Mouse (Mus musculus) myocyte (in vitro differentiated cells): Measurements from ENCODE around the gene Ceacam16. TPM values are rescaled to one million over a fixed set of nuclear protein-coding genes. Genes with fewer than 3 reads are reported as not detected.
A peak's percentile ranks its signal among the peaks of the same experiment; 100 is the strongest.

ENCODE experiments used
- H3K27me3 ChIP-seq: one replicate; pipeline ENCODE4 v1.6.1; 2011; ENCODE audit not compliant: control insufficient read depth, insufficient read depth, insufficient read length
- H3K36me3 ChIP-seq: one replicate; pipeline ENCODE4 v1.6.1; 2011; ENCODE audit not compliant: control insufficient read depth, insufficient read depth
- H3K4me2 ChIP-seq: one replicate; pipeline ENCODE4 v1.6.1; 2011; ENCODE audit warnings: low read depth, control low read depth
- H3K4me3 ChIP-seq: one replicate; pipeline ENCODE4 v1.5.1; 2011; ENCODE audit warnings: mild to moderate bottlenecking, control low read depth, moderate library complexity
- H3K79me2 ChIP-seq: one replicate; pipeline ENCODE4 v1.6.1; 2011; ENCODE audit not compliant: control insufficient read depth, insufficient read depth
- H3ac ChIP-seq: one replicate; pipeline ENCODE4 v1.6.1; 2011; ENCODE audit not compliant: control insufficient read depth, insufficient read length
- CEBPB ChIP-seq: IDR thresholded peaks from 2 replicates; pipeline ENCODE4 v1.6.1; 2011; ENCODE audit warnings: mild to moderate bottlenecking, moderate library complexity; ENCODE audit not compliant: poor library complexity, insufficient read depth, severe bottlenecking
- E2F4 ChIP-seq: IDR thresholded peaks from one replicate; pipeline ENCODE4 v1.6.1; 2011; ENCODE audit warnings: mild to moderate bottlenecking, control low read depth, moderate library complexity; ENCODE audit not compliant: insufficient read depth
- MAX ChIP-seq: IDR thresholded peaks from one replicate; pipeline ENCODE4 v1.6.1; 2011; ENCODE audit warnings: low read depth, mild to moderate bottlenecking, control low read depth
- MYOD1 ChIP-seq, 3 experiments: IDR thresholded peaks; one replicate each; pipeline ENCODE4 v1.6.1; 2011; ENCODE audit warnings: control low read depth in 2 of 3, low read depth in 2 of 3, mild to moderate bottlenecking in 2 of 3, moderate library complexity in 1 of 3; ENCODE audit not compliant: insufficient read length in 2 of 3, control insufficient read depth in 1 of 3
- MYOG ChIP-seq, 3 experiments: IDR thresholded peaks; one replicate each; pipeline ENCODE4 v1.6.1; 2011; ENCODE audit warnings: control low read depth in 2 of 3, low read depth in 2 of 3, mild to moderate bottlenecking in 2 of 3; ENCODE audit not compliant: insufficient read length in 2 of 3, control insufficient read depth in 1 of 3, insufficient read depth in 1 of 3
- POLR2A ChIP-seq: IDR thresholded peaks from one replicate; pipeline ENCODE4 v1.6.1; 2011; ENCODE audit warnings: low read depth, mild to moderate bottlenecking, control low read depth, moderate library complexity; ENCODE audit not compliant: insufficient read length
- POLR2AphosphoS2 ChIP-seq: IDR thresholded peaks from one replicate; pipeline ENCODE4 v1.6.1; 2011; ENCODE audit warnings: low read depth, control low read depth; ENCODE audit not compliant: insufficient read length
- REST ChIP-seq: IDR thresholded peaks from one replicate; pipeline ENCODE4 v1.6.1; 2011; ENCODE audit warnings: mild to moderate bottlenecking, control low read depth, moderate library complexity; ENCODE audit not compliant: insufficient read depth, insufficient read length
- SRF ChIP-seq: IDR thresholded peaks from one replicate; pipeline ENCODE4 v1.6.1; 2011; ENCODE audit warnings: low read depth; ENCODE audit not compliant: control insufficient read depth, insufficient read length
- TCF12 ChIP-seq: IDR thresholded peaks from one replicate; pipeline ENCODE4 v1.6.1; 2011; ENCODE audit warnings: mild to moderate bottlenecking, control low read depth; ENCODE audit not compliant: poor library complexity, insufficient read depth, severe bottlenecking
- TCF3 ChIP-seq: IDR thresholded peaks from one replicate; pipeline ENCODE4 v1.6.1; 2011; ENCODE audit warnings: low read depth, control low read depth; ENCODE audit not compliant: insufficient read length
- USF1 ChIP-seq: IDR thresholded peaks from one replicate; pipeline ENCODE4 v1.6.1; 2011; ENCODE audit warnings: low read depth, mild to moderate bottlenecking, control low read depth, moderate library complexity
- polyA plus RNA-seq: library from polyadenylated mRNA; unstranded; fragments of >200 nt; fragmentation: generic; extraction: Trizol; gene quantifications from one replicate; pipeline ENCODE4 v1.2.1, GENCODE M21; 2012; ENCODE audit warnings: missing spikeins

Ceacam16 gene
- polyA plus RNA-seq, 1 experiment: 0.02 TPM

- H3K79me2 ChIP-seq: peaks cover 12% of the 10 kb centered on the region
- no peak overlapping the region for H3ac ChIP-seq
- peak overlapping the region; percentile 92 for H3K4me2 ChIP-seq
- H3K4me3 ChIP-seq: peak overlapping the region; percentile 56
- H3K27me3 ChIP-seq: no peaks in the 10 kb centered on the region
- no peaks in the 10 kb centered on the region for H3K36me3 ChIP-seq
- TF ChIP-seq POLR2AphosphoS2 (peak; percentile 19), E2F4 (no peak), USF1 (no peak), MYOG (IDR thresholded peaks at IDR 0.05; ENCODE audit: control insufficient read depth in 1 of 3, insufficient read depth in 1 of 3, insufficient read length in 2 of 3, low read depth in 2 of 3) (peak; percentile 98 to 99 (median 98)), SRF (peak; percentile 12), CEBPB (no peak), MYOD1 (IDR thresholded peaks at IDR 0.05; ENCODE audit: control insufficient read depth in 1 of 3, insufficient read length in 2 of 3, low read depth in 2 of 3) (peak; percentile 75 to 98 (median 97)), POLR2A (peak; percentile 49), TCF12 (peak; percentile 97), MAX (no peak), TCF3 (peak; percentile 88), REST (no peak)
Measured at GRCm38 (mm10) chr7:19817382-19818105, 43.6 kb downstream of the Ceacam16 start.

- peak; percentile 88 for TF ChIP-seq POLR2AphosphoS2
- TF ChIP-seq MYOG (IDR thresholded peaks at IDR 0.05; ENCODE audit: control insufficient read depth in 1 of 3, insufficient read depth in 1 of 3, insufficient read length in 2 of 3, low read depth in 2 of 3): peak in 1 of 3 experiments; percentile 38
- TF ChIP-seq E2F4: no peak
- TF ChIP-seq TCF12: no peak
- peak in 1 of 3 experiments; percentile 40 for TF ChIP-seq MYOD1 (IDR thresholded peaks at IDR 0.05; ENCODE audit: control insufficient read depth in 1 of 3, insufficient read length in 2 of 3, low read depth in 2 of 3)
- peak; percentile 62 for TF ChIP-seq POLR2A
- peak; percentile 22 for TF ChIP-seq TCF3
- no peaks in the 10 kb centered on the region for H3K27me3 ChIP-seq
- no peak overlapping the region for H3ac ChIP-seq
- H3K79me2 ChIP-seq: peaks cover 3% of the 10 kb centered on the region
- peak overlapping the region; percentile 56 for H3K4me3 ChIP-seq
- H3K36me3 ChIP-seq: no peaks in the 10 kb centered on the region
- H3K4me2 ChIP-seq: peak overlapping the region; percentile 93
Measured at GRCm38 (mm10) chr7:19816224-19816771, 44.8 kb downstream of the Ceacam16 start.

- Histone ChIP-seq H3K4me2 (peak overlapping the region; percentile 93), H3K36me3 (no peaks in the 10 kb centered on the region), H3ac (no peak overlapping the region), H3K79me2 (peaks cover 3% of the 10 kb centered on the region), H3K27me3 (no peaks in the 10 kb centered on the region), H3K4me3 (peak overlapping the region; percentile 56)
- TF ChIP-seq TCF12 (no peak), E2F4 (no peak), POLR2A (no peak), POLR2AphosphoS2 (no peak), TCF3 (no peak), USF1 (no peak), MYOG (IDR thresholded peaks at IDR 0.05; ENCODE audit: control insufficient read depth in 1 of 3, insufficient read depth in 1 of 3, insufficient read length in 2 of 3, low read depth in 2 of 3) (no peak), MAX (no peak), MYOD1 (IDR thresholded peaks at IDR 0.05; ENCODE audit: control insufficient read depth in 1 of 3, insufficient read length in 2 of 3, low read depth in 2 of 3) (no peak), REST (no peak), SRF (no peak), CEBPB (no peak)
Measured at GRCm38 (mm10) chr7:19815296-19816223, 45.5 kb downstream of the Ceacam16 start.

- H3K4me3 ChIP-seq: no peak overlapping the region
- H3K36me3 ChIP-seq: no peaks in the 10 kb centered on the region
- H3K79me2 ChIP-seq: peaks cover 3% of the 10 kb centered on the region
- no peaks in the 10 kb centered on the region for H3K27me3 ChIP-seq
- H3ac ChIP-seq: no peak overlapping the region
- no peak overlapping the region for H3K4me2 ChIP-seq
- no peak for TF ChIP-seq TCF12
- no peak for TF ChIP-seq SRF
- no peak for TF ChIP-seq USF1
- no peak for TF ChIP-seq MYOG (IDR thresholded peaks at IDR 0.05; ENCODE audit: control insufficient read depth in 1 of 3, insufficient read depth in 1 of 3, insufficient read length in 2 of 3, low read depth in 2 of 3)
- TF ChIP-seq TCF3: no peak
- no peak for TF ChIP-seq REST
Measured at GRCm38 (mm10) chr7:19813579-19814122, 47.4 kb downstream of the Ceacam16 start.
